Mouse (Mus musculus): ENCODE results near the gene Itga9. TPM values are rescaled to one million over a fixed set of nuclear protein-coding genes. Genes with fewer than 3 reads are reported as not detected.

Gene Itga9
- polyA plus RNA-seq, 1 experiment from 2014 or later: 12.6 TPM

GRCm38 (mm10) chr9:118928656-118929055, 322.2 kb downstream of the Itga9 start:
- no peak overlapping the region for H3K9ac ChIP-seq (ENCODE audit: low read length)
- peak overlapping the region; percentile 54; the same call in 1 of the 2 replicates for H3K27ac ChIP-seq (ENCODE audit: low read depth)
- 0 out of 2 replicates have a peak, but pooled peaks cover 5% of the 10 kb centered on the region for H3K36me3 ChIP-seq (ENCODE audit: control insufficient read depth, insufficient read depth, low read length)
- H3K4me2 ChIP-seq (ENCODE audit: low read length): peak overlapping the region; percentile 96
- H3K9me3 ChIP-seq (ENCODE audit: control insufficient read depth, low read length): no peaks in the 10 kb centered on the region
- peaks cover 20% of the 10 kb centered on the region for H3K4me1 ChIP-seq (replicated peaks; ENCODE audit: control insufficient read depth, insufficient read depth, low read length)
- no peak for ATAC-seq (replicated peaks; ENCODE audit: low FRiP score, low TSS enrichment, low read depth)
- H3K4me3 ChIP-seq (ENCODE audit: low read depth, low read length): no peak overlapping the region
- DNase-seq (ENCODE audit: low spot score): no peak
- H3K27me3 ChIP-seq (replicated peaks; ENCODE audit: control insufficient read depth, insufficient read depth, low read length): no peaks in the 10 kb centered on the region
- 36% methylated on average over 7 of the region's 7 CpGs for WGBS

DNA sequence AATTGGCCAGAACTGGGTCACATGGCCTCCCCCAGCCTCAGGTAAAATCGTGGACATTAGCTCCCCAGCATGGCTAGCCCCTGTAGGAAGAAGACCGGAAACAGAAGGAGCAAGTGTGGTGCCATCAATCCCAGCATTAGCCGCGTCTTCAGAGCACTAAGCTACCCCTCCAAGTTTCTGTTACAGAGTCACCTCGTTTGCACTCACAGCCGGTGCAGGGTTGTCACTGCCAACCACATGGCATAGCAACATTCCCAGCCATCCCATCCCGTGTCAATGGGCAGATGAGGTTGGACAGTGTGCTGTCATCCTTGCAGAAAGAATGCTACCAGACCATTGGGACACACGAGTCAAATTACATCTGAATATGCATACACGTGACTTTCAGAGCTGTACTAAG, 324.1 kb downstream of the Itga9 start:
- no peak overlapping the region for H3K4me3 ChIP-seq (ENCODE audit: low read depth, low read length)
- H3K9ac ChIP-seq (ENCODE audit: low read length): no peak overlapping the region
- no peak for ATAC-seq (replicated peaks; ENCODE audit: low FRiP score, low TSS enrichment, low read depth)

GRCm38 (mm10) chr9:118933800-118934199, 327.3 kb downstream of the Itga9 start:
- Histone ChIP-seq H3K36me3 (ENCODE audit: control insufficient read depth, insufficient read depth, low read length) (0 out of 2 replicates have a peak, but pooled peaks cover 5% of the 10 kb centered on the region), H3K27ac (ENCODE audit: low read depth) (no peak overlapping the region), H3K4me3 (ENCODE audit: low read depth, low read length) (no peak overlapping the region), H3K27me3 (replicated peaks; ENCODE audit: control insufficient read depth, insufficient read depth, low read length) (no peaks in the 10 kb centered on the region), H3K9ac (ENCODE audit: low read length) (no peak overlapping the region), H3K4me2 (ENCODE audit: low read length) (no peak overlapping the region), H3K9me3 (ENCODE audit: control insufficient read depth, low read length) (no peaks in the 10 kb centered on the region), H3K4me1 (replicated peaks; ENCODE audit: control insufficient read depth, insufficient read depth, low read length) (peaks cover 21% of the 10 kb centered on the region)
- no peak for ATAC-seq (replicated peaks; ENCODE audit: low FRiP score, low TSS enrichment, low read depth)
- 83% methylated on average over 9 of the region's 9 CpGs for WGBS
- no peak for DNase-seq (ENCODE audit: low spot score)

More for the DNA sequence above, 324.1 kb downstream of the Itga9 start:
- no peaks in the 10 kb centered on the region for H3K9me3 ChIP-seq (ENCODE audit: control insufficient read depth, low read length)
- H3K27ac ChIP-seq (ENCODE audit: low read depth): no peak overlapping the region
- no peak for DNase-seq (ENCODE audit: low spot score)
- H3K27me3 ChIP-seq (replicated peaks; ENCODE audit: control insufficient read depth, insufficient read depth, low read length): no peaks in the 10 kb centered on the region
- H3K4me2 ChIP-seq (ENCODE audit: low read length): no peak overlapping the region
- H3K4me1 ChIP-seq (replicated peaks; ENCODE audit: control insufficient read depth, insufficient read depth, low read length): peaks cover 26% of the 10 kb centered on the region
- H3K36me3 ChIP-seq (ENCODE audit: control insufficient read depth, insufficient read depth, low read length): 0 out of 2 replicates have a peak, but pooled peaks cover 5% of the 10 kb centered on the region
- 77% methylated on average over 9 of the region's 9 CpGs for WGBS

- H3K4me1 ChIP-seq (replicated peaks; ENCODE audit: control insufficient read depth, insufficient read depth, low read length): peaks cover 24% of the 10 kb centered on the region
- no peak overlapping the region for H3K27ac ChIP-seq (ENCODE audit: low read depth)
- ATAC-seq (replicated peaks; ENCODE audit: low FRiP score, low TSS enrichment, low read depth) (no peak), DNase-seq (ENCODE audit: low spot score) (no peak)
- H3K27me3 ChIP-seq (replicated peaks; ENCODE audit: control insufficient read depth, insufficient read depth, low read length): no peaks in the 10 kb centered on the region
- WGBS: 64% methylated on average over 12 of the region's 12 CpGs
- H3K36me3 ChIP-seq (ENCODE audit: control insufficient read depth, insufficient read depth, low read length): 0 out of 2 replicates have a peak, but pooled peaks cover 5% of the 10 kb centered on the region
- H3K4me2 ChIP-seq (ENCODE audit: low read length): peak overlapping the region; percentile 28; the same call in 1 of the 2 replicates
- H3K4me3 ChIP-seq (ENCODE audit: low read depth, low read length): no peak overlapping the region
- no peak overlapping the region for H3K9ac ChIP-seq (ENCODE audit: low read length)
- no peaks in the 10 kb centered on the region for H3K9me3 ChIP-seq (ENCODE audit: control insufficient read depth, low read length)
These were observed 327.8 kb downstream of the Itga9 start for GRCm38 (mm10) chr9:118934319-118934718.

- 69% methylated on average over 13 of the region's 13 CpGs for WGBS
- no peak overlapping the region for H3K4me3 ChIP-seq (ENCODE audit: low read depth, low read length)
- 0 out of 2 replicates have a peak, but pooled peaks cover 5% of the 10 kb centered on the region for H3K36me3 ChIP-seq (ENCODE audit: control insufficient read depth, insufficient read depth, low read length)
- no peak for DNase-seq (ENCODE audit: low spot score)
- no peaks in the 10 kb centered on the region for H3K9me3 ChIP-seq (ENCODE audit: control insufficient read depth, low read length)
- no peak overlapping the region for H3K9ac ChIP-seq (ENCODE audit: low read length)
- peaks cover 22% of the 10 kb centered on the region for H3K4me1 ChIP-seq (replicated peaks; ENCODE audit: control insufficient read depth, insufficient read depth, low read length)
- no peaks in the 10 kb centered on the region for H3K27me3 ChIP-seq (replicated peaks; ENCODE audit: control insufficient read depth, insufficient read depth, low read length)
- H3K4me2 ChIP-seq (ENCODE audit: low read length): no peak overlapping the region
- ATAC-seq (replicated peaks; ENCODE audit: low FRiP score, low TSS enrichment, low read depth): no peak
- H3K27ac ChIP-seq (ENCODE audit: low read depth): no peak overlapping the region
These were observed 328.6 kb downstream of the Itga9 start for GRCm38 (mm10) chr9:118935098-118935497.

DNA sequence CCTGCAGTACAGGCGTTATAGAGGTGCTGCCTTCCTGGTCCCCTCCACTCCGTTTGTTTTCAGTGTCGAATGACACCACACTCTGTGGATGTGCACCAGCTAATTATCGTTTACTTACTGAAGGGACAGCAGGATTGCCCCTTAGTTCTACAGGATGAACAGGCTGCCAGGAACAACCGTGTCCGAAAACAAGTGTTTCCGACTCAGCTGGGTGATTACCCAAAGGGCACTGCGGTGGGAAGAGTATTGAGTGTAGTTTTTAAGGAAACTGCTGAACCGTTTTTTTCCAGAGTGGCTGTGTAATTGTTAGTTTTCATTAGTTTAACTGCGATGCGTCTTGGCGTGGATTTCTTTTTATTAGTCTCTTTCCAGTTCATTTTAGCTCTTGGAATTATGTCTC, 329.6 kb downstream of the Itga9 start:
- Histone ChIP-seq H3K4me2 (ENCODE audit: low read length) (no peak overlapping the region), H3K4me1 (replicated peaks; ENCODE audit: control insufficient read depth, insufficient read depth, low read length) (peaks cover 25% of the 10 kb centered on the region), H3K27me3 (replicated peaks; ENCODE audit: control insufficient read depth, insufficient read depth, low read length) (no peaks in the 10 kb centered on the region), H3K9ac (ENCODE audit: low read length) (no peak overlapping the region), H3K4me3 (ENCODE audit: low read depth, low read length) (no peak overlapping the region), H3K27ac (ENCODE audit: low read depth) (no peak overlapping the region), H3K9me3 (ENCODE audit: control insufficient read depth, low read length) (no peaks in the 10 kb centered on the region), H3K36me3 (ENCODE audit: control insufficient read depth, insufficient read depth, low read length) (no peaks in the 10 kb centered on the region)
- WGBS: 66% methylated on average over 12 of the region's 12 CpGs
- ATAC-seq (replicated peaks; ENCODE audit: low FRiP score, low TSS enrichment, low read depth) (no peak), DNase-seq (ENCODE audit: low spot score) (no peak)

GRCm38 (mm10) chr9:118937515-118937914, 331.0 kb downstream of the Itga9 start:
- Histone ChIP-seq H3K4me1 (replicated peaks; ENCODE audit: control insufficient read depth, insufficient read depth, low read length) (peaks cover 25% of the 10 kb centered on the region), H3K4me3 (ENCODE audit: low read depth, low read length) (no peak overlapping the region), H3K9ac (ENCODE audit: low read length) (no peak overlapping the region), H3K27ac (ENCODE audit: low read depth) (no peak overlapping the region), H3K36me3 (ENCODE audit: control insufficient read depth, insufficient read depth, low read length) (no peaks in the 10 kb centered on the region), H3K27me3 (replicated peaks; ENCODE audit: control insufficient read depth, insufficient read depth, low read length) (no peaks in the 10 kb centered on the region), H3K4me2 (ENCODE audit: low read length) (no peak overlapping the region), H3K9me3 (ENCODE audit: control insufficient read depth, low read length) (no peaks in the 10 kb centered on the region)
- ATAC-seq (replicated peaks; ENCODE audit: low FRiP score, low TSS enrichment, low read depth) (no peak), DNase-seq (ENCODE audit: low spot score) (no peak)
- WGBS: 71% methylated on average over 3 of the region's 3 CpGs

DNA sequence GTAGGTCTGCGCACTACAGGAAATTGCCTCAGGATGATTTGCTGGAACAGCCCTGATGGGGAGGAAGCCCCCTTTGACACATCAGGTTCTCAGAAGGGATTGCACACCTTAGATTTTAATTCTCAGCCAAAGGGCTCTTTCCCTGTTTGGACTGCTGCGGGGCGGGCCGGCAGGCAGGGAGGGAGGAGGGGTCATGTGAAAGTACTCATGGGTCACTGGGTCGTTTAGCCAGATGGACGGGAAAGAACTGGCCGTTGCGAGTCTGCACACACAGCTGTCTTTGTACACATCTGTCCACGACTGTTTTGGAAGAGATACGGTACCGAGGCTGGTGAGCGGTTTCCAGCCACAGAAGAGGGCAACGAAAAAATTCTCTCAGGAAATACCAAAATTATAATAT, 332.9 kb downstream of the Itga9 start:
- Histone ChIP-seq H3K9me3 (ENCODE audit: control insufficient read depth, low read length) (no peaks in the 10 kb centered on the region), H3K4me1 (replicated peaks; ENCODE audit: control insufficient read depth, insufficient read depth, low read length) (peaks cover 23% of the 10 kb centered on the region), H3K9ac (ENCODE audit: low read length) (no peak overlapping the region), H3K36me3 (ENCODE audit: control insufficient read depth, insufficient read depth, low read length) (no peaks in the 10 kb centered on the region), H3K27ac (ENCODE audit: low read depth) (no peak overlapping the region), H3K27me3 (replicated peaks; ENCODE audit: control insufficient read depth, insufficient read depth, low read length) (no peaks in the 10 kb centered on the region), H3K4me3 (ENCODE audit: low read depth, low read length) (no peak overlapping the region), H3K4me2 (ENCODE audit: low read length) (no peak overlapping the region)
- DNase-seq (ENCODE audit: low spot score) (no peak), ATAC-seq (replicated peaks; ENCODE audit: low FRiP score, low TSS enrichment, low read depth) (no peak)
- WGBS: 28% methylated on average over 13 of the region's 13 CpGs

DNA sequence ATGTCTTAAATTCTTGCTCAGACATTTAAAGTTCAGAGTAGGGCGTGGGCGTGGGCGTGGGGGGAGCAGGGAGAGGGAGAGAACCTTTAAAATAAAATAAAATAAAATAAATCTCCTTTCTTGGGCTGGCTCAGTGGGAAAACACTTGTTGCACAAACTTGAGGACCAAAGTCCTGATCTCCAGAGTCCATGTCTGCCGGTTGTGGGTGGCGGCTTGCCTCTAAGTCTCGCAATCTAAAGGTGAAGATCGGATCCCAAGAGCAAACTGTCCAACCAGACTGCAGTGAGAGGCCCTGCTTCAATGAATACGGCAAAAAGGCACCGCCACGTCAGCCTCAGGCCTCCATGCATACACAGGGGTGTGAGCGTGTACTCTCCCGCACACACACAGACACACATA, 333.3 kb downstream of the Itga9 start:
- 82% methylated on average over 12 of the region's 12 CpGs for WGBS
- no peak overlapping the region for H3K27ac ChIP-seq (ENCODE audit: low read depth)
- H3K27me3 ChIP-seq (replicated peaks; ENCODE audit: control insufficient read depth, insufficient read depth, low read length): no peaks in the 10 kb centered on the region
- peaks cover 21% of the 10 kb centered on the region for H3K4me1 ChIP-seq (replicated peaks; ENCODE audit: control insufficient read depth, insufficient read depth, low read length)
- H3K36me3 ChIP-seq (ENCODE audit: control insufficient read depth, insufficient read depth, low read length): no peaks in the 10 kb centered on the region
- DNase-seq (ENCODE audit: low spot score): no peak
- H3K4me3 ChIP-seq (ENCODE audit: low read depth, low read length): no peak overlapping the region
- no peak overlapping the region for H3K4me2 ChIP-seq (ENCODE audit: low read length)
- H3K9me3 ChIP-seq (ENCODE audit: control insufficient read depth, low read length): no peaks in the 10 kb centered on the region
- no peak for ATAC-seq (replicated peaks; ENCODE audit: low FRiP score, low TSS enrichment, low read depth)
- H3K9ac ChIP-seq (ENCODE audit: low read length): no peak overlapping the region
